25 mouse cellular contexts compared by ENCODE assay signal in genomic region chr7:124372697-124373096, GRCm38 (mm10).
"Had no signal": no experiment of that assay in that cellular context is flagged by ENCODE, and none has a peak within 500 bp of the region (broad histone marks: within the 10 kb centered on the region; RNA-seq: fewer than 3 reads in every experiment).

No protein-coding gene starts in this region.

- H3K27me3 ChIP-seq: heart, embryonic 13.5 days; heart, embryonic 15.5 days; hindbrain, embryonic 12.5 days; limb, embryonic 12.5 days; liver, embryonic 13.5 days had no signal

- H3K4me2 ChIP-seq: heart, embryonic 11.5 days; heart, embryonic 13.5 days; heart, embryonic 15.5 days; hindbrain, embryonic 12.5 days; hindbrain, embryonic 14.5 days; limb, embryonic 12.5 days; liver, embryonic 11.5 days; liver, embryonic 13.5 days had no signal

- ATAC-seq: forebrain, embryonic 16.5 days; hindbrain, embryonic 16.5 days; inflammation-experienced regulatory T-cells, adult 6 months had no signal

- H3K4me3 ChIP-seq: gastrocnemius, adult 2 months; heart, embryonic 13.5 days; heart, embryonic 15.5 days; hindbrain, embryonic 10.5 days; hindbrain, embryonic 12.5 days; limb, embryonic 10.5 days; limb, embryonic 12.5 days; liver, embryonic 13.5 days had no signal

- H3K9me3 ChIP-seq: heart, embryonic 13.5 days; heart, embryonic 15.5 days; hindbrain, embryonic 10.5 days; hindbrain, embryonic 12.5 days; limb, embryonic 10.5 days; limb, embryonic 12.5 days; liver, embryonic 13.5 days had no signal

- H3K4me1 ChIP-seq: heart, embryonic 13.5 days; heart, embryonic 15.5 days; hindbrain, embryonic 10.5 days; hindbrain, embryonic 12.5 days; liver, embryonic 13.5 days had no signal

- DNase-seq: gastrocnemius, adult 2 months; gastrocnemius, postnatal 10 days; gastrocnemius, postnatal 25 days; heart, adult 18-20 months; heart, postnatal 14 days; heart, postnatal 36 days; kidney, adult 18-20 months; kidney, adult 8-10 months; kidney, postnatal 10 days; kidney, postnatal 25 days; kidney, postnatal 4 days; liver; liver, embryonic 13.5 days had no signal

- H3K36me3 ChIP-seq: heart, embryonic 13.5 days; heart, embryonic 15.5 days; hindbrain, embryonic 10.5 days; hindbrain, embryonic 12.5 days; limb, embryonic 10.5 days; limb, embryonic 12.5 days; liver, embryonic 13.5 days had no signal

- H3K27ac ChIP-seq: gastrocnemius, adult 2 months; heart, embryonic 13.5 days; heart, embryonic 15.5 days; hindbrain, embryonic 10.5 days; hindbrain, embryonic 12.5 days; hindbrain, embryonic 14.5 days; limb, embryonic 10.5 days; limb, embryonic 12.5 days; liver, embryonic 13.5 days had no signal

- H3K9ac ChIP-seq: heart, embryonic 13.5 days; heart, embryonic 15.5 days; hindbrain, embryonic 12.5 days; hindbrain, embryonic 14.5 days; limb, embryonic 12.5 days; liver, embryonic 13.5 days had no signal
